Mouse (Mus musculus) thymus, adult 2 months (tissue): ENCODE measurements around the gene Sdccag8. TPM values are rescaled to one million over a fixed set of nuclear protein-coding genes. Genes with fewer than 3 reads are reported as not detected.
A peak's percentile ranks its signal among the peaks of the same experiment; 100 is the strongest.
"Not testable (repeated sequence)": the region's sequence is repeated elsewhere in the genome, so short reads cannot be mapped to it uniquely, and the experiment has no call there.

ENCODE experiments used
- DNase-seq: peaks from one replicate; pipeline ENCODE4 v3.0.0; 2021
- H3K27ac ChIP-seq: fragments of 200-500 bp; 2 replicates; pipeline ENCODE4 v1.5.1; 2012; ENCODE audit warnings: low read length, control low read depth; ENCODE audit not compliant: control insufficient read depth, insufficient read depth
- H3K27me3 ChIP-seq: fragments of 200-500 bp; 2 replicates; pipeline ENCODE4 v1.6.1; 2012; ENCODE audit warnings: mild to moderate bottlenecking, low read length, moderate library complexity, mixed read lengths; ENCODE audit not compliant: control insufficient read depth, insufficient read depth
- H3K36me3 ChIP-seq: fragments of 200-500 bp; 2 replicates; pipeline ENCODE4 v1.6.1; 2012; ENCODE audit warnings: mild to moderate bottlenecking, low read length, moderate library complexity; ENCODE audit not compliant: control insufficient read depth, insufficient read depth
- H3K4me1 ChIP-seq: fragments of 200-500 bp; replicated peaks from 2 replicates; pipeline ENCODE4 v1.6.1; 2012; ENCODE audit warnings: low read length; ENCODE audit not compliant: control insufficient read depth, insufficient read depth
- H3K4me3 ChIP-seq: fragments of 200-500 bp; 2 replicates; pipeline ENCODE4 v1.5.1; 2012; ENCODE audit warnings: mild to moderate bottlenecking, low read length, control low read depth, moderate library complexity; ENCODE audit not compliant: control insufficient read depth, insufficient read depth
- CTCF ChIP-seq: fragments of 200-500 bp; IDR thresholded peaks from 2 replicates; pipeline ENCODE4 v1.5.1; 2012; ENCODE audit warnings: mild to moderate bottlenecking, control low read depth, low read length, moderate library complexity, borderline replicate concordance; ENCODE audit not compliant: control insufficient read depth, poor library complexity, insufficient read depth; ENCODE audit errors: extremely low read depth
- POLR2A ChIP-seq: fragments of 200-500 bp; IDR thresholded peaks from 2 replicates; pipeline ENCODE4 v1.6.1; 2012; ENCODE audit warnings: mild to moderate bottlenecking, low read length, control low read depth, moderate library complexity; ENCODE audit not compliant: control insufficient read depth, poor library complexity, insufficient read depth; ENCODE audit errors: extremely low read depth
- WGBS: fragments of 180-500 bp; shearing (Covaris S2); methylation state at CpG from one replicate; pipeline ENCODE4 v1.1.7; 2018; 5-methylcytosine and 5-hydroxymethylcytosine counted together
- polyA plus RNA-seq: library from polyadenylated mRNA; depleted of rRNA; stranded (reverse); fragments of >200 nt; gene quantifications from 2 replicates; pipeline ENCODE4 v1.2.3, GENCODE M21; 2012

Sdccag8 gene
- polyA plus RNA-seq, 1 experiment = 6.2 TPM

DNA sequence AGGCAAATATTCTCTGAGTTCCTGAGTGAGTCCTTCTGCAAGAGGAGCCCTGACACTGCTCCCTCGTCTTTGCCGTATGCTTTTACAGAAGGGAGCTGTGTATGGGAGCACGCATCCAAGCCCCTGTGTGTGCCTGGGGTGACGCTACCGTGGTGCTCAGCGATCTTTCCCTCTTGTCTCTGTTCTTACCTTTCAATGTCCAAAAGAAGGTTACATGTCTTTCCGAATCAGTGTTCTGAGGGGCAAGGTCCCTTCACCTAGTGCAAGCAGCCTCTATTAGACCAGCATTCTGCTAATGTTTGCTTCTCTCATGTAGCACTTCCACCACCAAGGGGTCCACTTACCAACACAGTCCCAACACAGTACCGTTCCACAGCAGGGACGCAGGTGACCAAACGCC lies 117.1 kb downstream of the Sdccag8 start:
- no peaks in the 10 kb centered on the region for H3K36me3 ChIP-seq
- no peak overlapping the region for H3K4me3 ChIP-seq
- DNase-seq = no peak
- no peak overlapping the region for H3K27ac ChIP-seq
- 98% methylated on average over 10 of the region's 10 CpGs for WGBS
- peaks cover 8% of the 10 kb centered on the region for H3K4me1 ChIP-seq
- no peaks in the 10 kb centered on the region for H3K27me3 ChIP-seq
- TF ChIP-seq POLR2A (no peak), CTCF (no peak)

DNA sequence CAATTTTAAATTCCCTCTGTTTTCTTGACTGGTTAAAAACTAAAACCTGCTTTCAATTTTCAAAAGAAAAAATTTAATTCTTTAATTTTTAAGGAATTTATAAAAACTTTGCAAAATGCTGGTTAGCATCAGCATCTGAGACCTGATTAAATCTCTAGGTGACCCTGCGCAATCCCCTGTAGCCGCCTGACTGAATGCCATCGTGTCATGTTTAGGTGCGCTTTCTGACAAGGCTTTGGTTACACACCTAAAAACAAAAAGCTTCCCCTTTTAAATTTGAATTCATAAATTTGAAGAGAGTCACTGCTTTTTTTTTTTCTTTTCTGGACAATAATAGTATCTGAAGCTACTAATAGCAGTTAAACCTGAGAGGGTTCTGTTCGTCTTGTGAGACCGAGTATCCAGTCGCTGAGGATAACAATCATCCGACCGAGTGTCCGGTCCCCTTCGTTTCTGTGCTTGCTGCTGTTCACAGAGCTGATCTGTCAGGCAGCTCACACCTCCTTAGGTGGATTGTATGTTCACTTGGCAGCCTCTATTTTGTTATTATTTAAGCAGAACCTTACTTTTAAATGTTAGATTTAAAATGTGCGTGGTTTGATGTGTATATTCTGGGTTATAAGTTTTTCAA lies 118.0 kb downstream of the Sdccag8 start:
- no peak overlapping the region for H3K27ac ChIP-seq
- peaks cover 8% of the 10 kb centered on the region for H3K4me1 ChIP-seq
- DNase-seq = no peak
- WGBS = 97% methylated on average over 12 of the region's 12 CpGs
- H3K4me3 ChIP-seq = no peak overlapping the region
- no peaks in the 10 kb centered on the region for H3K36me3 ChIP-seq
- no peak for TF ChIP-seq POLR2A
- TF ChIP-seq CTCF = no peak
- H3K27me3 ChIP-seq = no peaks in the 10 kb centered on the region

DNA sequence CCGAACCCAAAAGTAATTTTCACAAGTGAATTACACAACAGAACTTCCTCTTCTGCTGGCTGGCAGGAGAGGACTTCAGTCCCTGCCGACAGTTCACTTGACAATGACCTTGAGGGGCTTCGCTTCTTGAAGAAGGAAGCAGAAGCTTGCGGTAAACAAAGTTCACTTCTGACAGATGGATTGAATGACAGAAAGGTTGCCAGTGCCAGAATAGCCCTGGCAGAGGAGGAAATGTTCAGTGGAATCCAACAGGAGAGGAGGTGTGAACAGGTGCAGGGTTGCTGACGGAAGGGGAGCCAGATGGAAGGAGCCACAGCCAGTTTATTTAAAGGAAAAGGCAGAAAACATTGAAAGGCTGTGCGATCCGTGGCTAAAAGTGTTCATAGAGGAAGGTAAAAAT lies 118.9 kb downstream of the Sdccag8 start:
- Histone ChIP-seq H3K4me3 (no peak overlapping the region), H3K4me1 (peaks cover 8% of the 10 kb centered on the region), H3K27ac (peak overlapping the region; percentile 49; the same call in 1 of the 2 replicates), H3K27me3 (no peaks in the 10 kb centered on the region), H3K36me3 (no peaks in the 10 kb centered on the region)
- no peak for DNase-seq
- TF ChIP-seq POLR2A (no peak), CTCF (no peak)
- 34% methylated on average over 7 of the region's 7 CpGs for WGBS

DNA sequence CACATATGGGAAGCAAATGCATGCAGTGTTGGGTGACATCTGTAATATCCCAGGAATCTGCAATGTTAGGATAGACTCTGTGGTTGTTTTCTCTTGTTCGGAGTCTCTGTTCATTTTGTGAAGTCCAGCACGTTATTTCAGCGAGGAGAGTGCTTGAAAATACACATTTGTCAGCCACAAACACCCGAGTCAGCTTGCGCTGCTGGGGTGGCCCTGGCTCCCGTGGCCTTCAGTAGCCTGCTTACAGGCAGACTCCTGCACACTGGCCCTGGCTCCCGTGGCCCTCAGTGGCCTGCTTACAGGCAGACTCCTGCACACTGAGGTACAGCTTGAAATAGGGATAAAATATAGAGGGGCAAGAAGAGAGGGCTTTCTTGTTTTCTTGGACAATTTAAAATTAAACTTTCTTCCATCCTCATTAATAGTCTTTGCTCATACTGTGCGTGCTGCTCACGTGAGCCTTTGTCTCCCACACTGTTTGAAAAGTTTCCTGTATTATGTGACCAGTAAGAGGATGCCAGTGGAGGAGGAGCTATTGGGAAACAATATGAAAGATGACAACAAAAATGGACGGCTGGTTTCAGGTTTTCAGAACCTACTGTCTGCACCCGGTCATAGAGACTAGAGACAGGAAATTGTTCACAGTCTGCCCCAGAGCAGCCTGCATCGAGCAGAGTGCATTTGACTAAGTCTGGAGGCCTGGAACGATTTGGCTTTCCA lies 119.7 kb downstream of the Sdccag8 start:
- no peak for TF ChIP-seq CTCF
- no peak for TF ChIP-seq POLR2A
- 83% methylated on average over 13 of the region's 13 CpGs for WGBS
- peaks cover 8% of the 10 kb centered on the region for H3K4me1 ChIP-seq

DNA sequence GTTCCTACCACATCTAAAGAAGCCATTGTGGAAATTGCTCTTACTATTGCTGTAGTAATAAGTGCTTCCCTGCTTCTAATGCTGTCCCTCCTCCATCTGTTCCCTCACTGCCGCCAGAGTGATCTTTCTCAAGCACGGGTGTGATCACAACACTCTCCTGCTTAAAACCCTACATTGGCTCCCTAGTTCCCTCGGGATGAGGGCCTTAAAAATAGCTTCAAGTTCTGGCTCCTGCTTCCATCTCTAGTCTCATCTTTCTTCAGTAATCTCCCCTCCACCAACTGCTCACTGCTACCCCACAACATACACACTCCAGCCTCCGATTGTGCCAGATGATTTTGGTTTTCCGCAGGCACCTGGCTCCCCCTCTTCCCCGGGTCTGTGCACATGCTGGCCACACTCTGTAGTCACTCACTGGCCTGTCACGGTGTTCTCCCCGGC lies 125.5 kb downstream of the Sdccag8 start:
- no peak for TF ChIP-seq CTCF
- TF ChIP-seq POLR2A = no peak
- Histone ChIP-seq H3K27ac (no peak overlapping the region), H3K4me3 (no peak overlapping the region), H3K36me3 (no peaks in the 10 kb centered on the region), H3K4me1 (peaks cover 9% of the 10 kb centered on the region), H3K27me3 (no peaks in the 10 kb centered on the region)
- no peak for DNase-seq
- 89% methylated on average over 8 of the region's 8 CpGs for WGBS

More for the DNA sequence above, 119.7 kb downstream of the Sdccag8 start:
- H3K4me3 ChIP-seq = no peak overlapping the region
- H3K27me3 ChIP-seq = no peaks in the 10 kb centered on the region
- no peak for DNase-seq
- no peak overlapping the region for H3K27ac ChIP-seq
- H3K36me3 ChIP-seq = no peaks in the 10 kb centered on the region

DNA sequence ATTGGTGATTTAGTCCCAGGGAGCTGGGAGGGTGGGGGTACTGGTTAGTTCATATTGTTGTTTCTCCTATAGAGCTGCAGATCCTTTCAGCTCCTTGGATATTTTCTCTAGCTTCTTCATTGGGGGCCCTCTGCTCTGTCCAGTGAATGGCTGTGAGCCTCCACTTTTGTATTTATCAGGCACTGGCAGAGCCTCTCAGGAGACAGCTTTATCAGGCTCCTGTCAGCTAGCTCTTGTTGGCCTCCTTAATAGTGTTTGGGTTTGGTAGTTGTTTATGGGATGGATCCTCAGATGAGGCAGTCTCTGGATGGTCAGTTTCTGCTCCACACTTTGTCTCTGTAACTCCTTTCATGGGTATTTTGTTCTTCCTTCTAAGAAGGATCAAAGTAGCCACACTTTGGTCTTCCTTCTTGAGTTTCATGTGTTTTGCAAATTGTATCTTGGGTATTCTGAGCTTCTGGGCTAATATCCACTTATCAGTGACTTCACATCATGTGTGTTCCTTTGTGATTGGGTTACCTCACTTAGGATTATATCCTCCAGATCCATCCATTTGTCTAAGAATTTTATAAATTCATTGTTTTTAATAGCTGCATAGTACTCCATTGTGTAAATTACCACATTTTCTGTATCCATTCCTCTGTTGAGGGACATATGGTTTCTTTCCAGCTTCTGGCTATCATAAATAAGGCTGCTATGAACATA lies 127.0 kb downstream of the Sdccag8 start:
- not testable (repeated sequence) for H3K27ac ChIP-seq, H3K36me3 ChIP-seq, H3K4me3 ChIP-seq, H3K27me3 ChIP-seq, DNase-seq
- peaks cover 20% of the 10 kb centered on the region for H3K4me1 ChIP-seq
